In the genomic region with DNA sequence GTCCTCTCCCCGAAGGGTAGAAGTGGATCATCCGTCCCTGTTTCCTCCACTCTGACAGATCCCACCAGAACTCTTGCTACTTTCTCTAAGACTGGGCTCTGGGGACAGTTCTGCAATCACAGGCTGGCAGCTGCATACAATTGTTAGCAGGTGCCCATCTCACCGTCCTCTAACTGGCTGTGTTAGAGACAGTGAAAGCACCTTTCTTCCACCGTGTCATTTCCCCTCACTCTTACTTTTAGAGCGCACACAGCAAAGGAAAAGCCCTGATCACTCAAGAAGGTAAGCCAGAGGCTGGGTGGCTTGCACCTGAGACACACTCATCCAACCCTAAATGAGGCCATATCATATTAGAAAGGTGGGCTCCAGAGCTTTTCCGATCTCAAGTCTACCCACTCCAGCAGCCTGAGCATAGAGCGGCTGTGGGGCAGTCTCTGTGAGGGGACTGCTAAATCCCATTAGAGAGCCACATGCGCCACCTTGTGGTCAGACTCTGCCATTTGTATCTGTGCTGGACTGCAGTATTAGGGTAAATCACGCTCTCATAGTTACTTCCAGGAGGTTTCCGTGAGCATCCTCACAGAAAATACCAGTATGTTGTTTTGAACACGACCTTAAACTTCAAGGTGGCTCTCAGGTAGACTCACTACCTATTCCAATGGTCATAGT, we compare ENCODE assay signal across 8 mouse cellular contexts. TPM values are rescaled to one million over a fixed set of nuclear protein-coding genes. Genes with fewer than 3 reads are reported as not detected.
DNase-seq lines count a peak whose midpoint lies in the region; ATAC-seq lines count a peak whose summit lies in the region.

No protein-coding gene starts in this region.

- 0 out of 2 replicates have a peak, but pooled peaks have one; percentile 76 for ATAC-seq in embryonic facial prominence, embryonic 13.5 days (ENCODE audit: insufficient number of reproducible peaks, insufficient read depth, low FRiP score, low TSS enrichment, low read depth)
- ATAC-seq in limb, embryonic 13.5 days (ENCODE audit: low FRiP score, low read depth), result peak; percentile 93

- H3K36me3 ChIP-seq in embryonic facial prominence, embryonic 13.5 days, result no peaks in the 10 kb centered on the region
- H3K36me3 ChIP-seq in limb, embryonic 13.5 days, result no peaks in the 10 kb centered on the region

- peaks cover 11% of the 10 kb centered on the region; the same call in 1 of the 2 replicates for H3K27me3 ChIP-seq in embryonic facial prominence, embryonic 13.5 days
- H3K27me3 ChIP-seq in limb, embryonic 13.5 days, result peaks cover 15% of the 10 kb centered on the region

- H3K27ac ChIP-seq in embryonic facial prominence, embryonic 13.5 days, result no peak overlapping the region
- H3K27ac ChIP-seq in limb, embryonic 13.5 days, result no peak overlapping the region

- no peak overlapping the region for H3K4me3 ChIP-seq in embryonic facial prominence, embryonic 13.5 days
- no peak overlapping the region for H3K4me3 ChIP-seq in limb, embryonic 13.5 days

- H3K9ac ChIP-seq in embryonic facial prominence, embryonic 13.5 days, result no peak overlapping the region
- 0 out of 2 replicates have a peak overlapping the region, but pooled peaks have one; percentile 25 for H3K9ac ChIP-seq in limb, embryonic 13.5 days

- peak; percentile 92 for DNase-seq in 3T3-L1 (ENCODE audit: low read depth, low spot score)
- peak; percentile 89 to 90 for DNase-seq in adrenal gland, postnatal 36 days
- peak; percentile 53 to 77 for DNase-seq in heart, adult 9 months (ENCODE audit: low spot score in 2 of 2)
- DNase-seq in kidney, adult 9 months, result peak; percentile 90
- DNase-seq in monocyte, adult 2 months (ENCODE audit: low read depth in 1 of 2, low spot score in 2 of 2), result peak; percentile 6 to 45
- DNase-seq in spleen, postnatal 14 days (ENCODE audit: low spot score in 2 of 2), result peak; percentile 54 to 77

- H3K4me1 ChIP-seq in embryonic facial prominence, embryonic 13.5 days, result no peaks in the 10 kb centered on the region
- peaks cover 5% of the 10 kb centered on the region; the same call in 1 of the 2 replicates for H3K4me1 ChIP-seq in limb, embryonic 13.5 days

- no peaks in the 10 kb centered on the region for H3K9me3 ChIP-seq in embryonic facial prominence, embryonic 13.5 days
- H3K9me3 ChIP-seq in limb, embryonic 13.5 days, result no peaks in the 10 kb centered on the region

- WGBS in embryonic facial prominence, embryonic 13.5 days, result 24% methylated on average over 11 of the region's 11 CpGs
- 26% methylated on average over 11 of the region's 11 CpGs for WGBS in limb, embryonic 13.5 days

- H3K4me2 ChIP-seq in embryonic facial prominence, embryonic 13.5 days, result peak overlapping the region; percentile 42
- H3K4me2 ChIP-seq in limb, embryonic 13.5 days (replicated peaks), result peak overlapping the region; percentile 46

RNA-seq across cellular contexts. Expression of a gene that starts 27.8 kb away (rescaled TPM):
- 1 to 10 TPM; 4.1 to 5.1 TPM for total RNA-seq in adrenal gland, postnatal 36 days (2021)
- polyA plus RNA-seq in embryonic facial prominence, embryonic 13.5 days (2015; fragmentation: Nextera tagmentation; extraction: Ambion mirVana), result 1.4 and 2.7 TPM in 2 replicates
- polyA plus RNA-seq in limb, embryonic 13.5 days (2015; fragmentation: Nextera tagmentation; extraction: Ambion mirVana), result 0.96 and 1.9 TPM in 2 replicates

RNA-seq across cellular contexts. Expression of a gene that starts 30.2 kb away (rescaled TPM):
- not detected for total RNA-seq in adrenal gland, postnatal 36 days (2021)
- not detected in 2 replicates for polyA plus RNA-seq in embryonic facial prominence, embryonic 13.5 days (2015; fragmentation: Nextera tagmentation; extraction: Ambion mirVana)
- polyA plus RNA-seq in limb, embryonic 13.5 days (2015; fragmentation: Nextera tagmentation; extraction: Ambion mirVana), result not detected in 2 replicates

Comparison
In these comparisons a context has a peak if more than half of its experiments do, and no peak if none do; other contexts are left out.
1. DNase-seq: peak in every context shown above with its lines; median percentile 92 in 3T3-L1; 90 in kidney, adult 9 months; 90 in adrenal gland, postnatal 36 days; 66 in spleen, postnatal 14 days; 65 in heart, adult 9 months; 26 in monocyte, adult 2 months.